Mouse (Mus musculus): ENCODE data around the gene Tsfm.

DNA sequence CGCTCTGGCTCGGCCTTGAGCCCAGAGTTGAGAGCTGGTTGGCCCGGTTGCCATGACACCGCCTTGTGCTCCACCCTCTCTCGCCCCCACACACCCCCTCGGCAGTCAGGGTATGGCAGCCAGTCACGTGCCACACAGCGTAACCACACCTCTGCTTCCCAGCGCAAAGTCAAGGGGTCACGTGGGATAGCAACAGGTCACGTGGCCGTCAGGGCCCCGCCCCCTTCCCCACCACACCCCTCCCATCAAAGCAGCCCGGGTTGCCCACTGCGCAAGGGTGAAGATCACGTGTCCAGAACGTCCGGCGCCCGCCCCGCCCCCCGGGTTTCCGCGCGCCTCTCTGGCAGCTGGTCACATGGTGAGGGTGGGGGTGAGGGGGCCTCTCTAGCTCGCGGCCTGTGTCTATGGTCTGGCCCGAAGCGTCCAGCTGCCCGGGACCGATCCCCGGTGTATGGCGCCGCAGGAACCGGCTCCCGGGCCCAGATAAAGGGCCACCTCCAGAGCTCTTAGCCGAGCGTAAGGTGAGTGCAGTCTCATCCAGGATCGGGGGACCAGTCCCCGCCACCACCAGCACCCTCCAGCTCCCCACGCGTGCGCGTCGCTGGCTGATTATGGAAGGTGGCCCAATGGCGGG, 32.7 kb upstream of the Tsfm start, which contains the start of gene Cdk4:
- TF ChIP-seq CTCF (IDR thresholded peaks at IDR 0.05; ENCODE audit: low read depth) (no peak), EP300 (IDR thresholded peaks at IDR 0.05; ENCODE audit: low read depth) (no peak)
